Mouse (Mus musculus): Measurements from ENCODE around the gene Pga5. TPM values are rescaled to one million over a fixed set of nuclear protein-coding genes. Genes with fewer than 3 reads are reported as not detected.
A peak's percentile ranks its signal among the peaks of the same experiment; 100 is the strongest.

Gene Pga5
- polyA plus RNA-seq, 1 experiment from 2014 or later, result 0.10 TPM

DNA sequence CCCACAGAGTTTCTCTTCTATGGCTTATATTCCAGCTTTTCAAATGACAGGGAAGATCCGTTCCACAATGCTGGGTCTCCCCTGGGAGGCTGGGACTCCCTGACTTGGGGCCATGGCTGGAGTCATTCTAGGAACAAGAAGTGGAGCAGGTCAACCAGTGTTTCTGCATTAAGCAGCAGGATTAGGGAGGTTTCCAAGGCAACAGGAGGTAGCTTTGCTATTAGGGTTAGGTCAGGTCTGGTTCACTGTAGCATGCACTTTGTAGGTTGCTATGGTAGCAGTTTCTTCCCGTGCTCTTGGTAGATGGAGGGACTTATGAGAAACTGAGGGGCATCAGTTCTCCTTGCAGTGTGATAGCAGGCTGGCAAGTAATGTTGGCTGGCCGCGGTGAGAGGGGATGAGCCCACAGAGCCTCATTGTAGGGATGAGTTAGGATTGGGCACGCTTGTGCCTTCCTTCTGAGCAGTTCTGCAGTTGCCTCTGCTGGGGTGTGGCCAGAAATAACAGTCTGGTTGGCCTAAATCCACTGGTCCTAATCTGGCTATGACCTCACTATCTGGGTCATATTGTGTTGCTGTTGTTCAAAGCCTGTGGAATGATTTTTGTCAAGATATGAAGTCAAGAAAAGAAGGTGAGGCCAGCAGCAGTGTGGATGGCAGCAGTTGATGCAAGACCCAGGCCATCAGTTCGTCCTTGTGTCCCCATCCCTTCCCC is 23.3 kb upstream of the Pga5 start:
- Histone ChIP-seq H3K4me3 (no peak overlapping the region), H3K9me3 (no peaks in the 10 kb centered on the region), H3K9ac (no peak overlapping the region), H3K4me2 (replicated peaks) (no peak overlapping the region), H3K4me1 (peaks cover 63% of the 10 kb centered on the region), H3K27ac (no peak overlapping the region), H3K27me3 (no peaks in the 10 kb centered on the region), H3K36me3 (no peaks in the 10 kb centered on the region)
- 70% methylated on average over 6 of the region's 6 CpGs for WGBS
- ATAC-seq (ENCODE audit: low FRiP score, low read depth), result no peak

DNA sequence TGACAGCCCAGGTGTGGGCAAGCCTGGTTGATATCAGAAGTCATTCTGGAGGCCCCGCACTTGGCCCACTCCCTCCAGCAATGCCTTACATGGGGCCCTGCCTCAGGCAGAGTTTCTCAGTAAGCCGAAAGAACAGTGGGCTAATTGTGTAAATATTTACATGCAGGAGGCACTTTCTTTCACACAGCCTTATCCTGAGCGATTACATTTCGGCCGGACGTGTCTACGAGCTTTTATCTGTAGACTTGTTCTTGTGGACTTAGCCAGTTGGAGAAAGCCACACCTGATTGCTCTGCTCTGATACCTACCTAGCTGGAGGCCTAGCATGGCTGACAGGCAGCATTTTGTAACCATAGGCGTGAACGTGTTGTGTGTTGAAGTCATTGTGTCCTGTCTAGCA is 22.0 kb upstream of the Pga5 start:
- no peaks in the 10 kb centered on the region for H3K9me3 ChIP-seq
- no peak overlapping the region for H3K4me3 ChIP-seq
- H3K4me1 ChIP-seq, result peaks cover 71% of the 10 kb centered on the region
- no peak for ATAC-seq (ENCODE audit: low FRiP score, low read depth)
- WGBS, result 67% methylated on average over 9 of the region's 9 CpGs
- H3K27me3 ChIP-seq, result no peaks in the 10 kb centered on the region
- H3K27ac ChIP-seq, result peak overlapping the region; percentile 29; the same call in 1 of the 2 replicates
- H3K9ac ChIP-seq, result 0 out of 2 replicates have a peak overlapping the region, but pooled peaks have one; percentile 26
- no peaks in the 10 kb centered on the region for H3K36me3 ChIP-seq
- no peak overlapping the region for H3K4me2 ChIP-seq (replicated peaks)

DNA sequence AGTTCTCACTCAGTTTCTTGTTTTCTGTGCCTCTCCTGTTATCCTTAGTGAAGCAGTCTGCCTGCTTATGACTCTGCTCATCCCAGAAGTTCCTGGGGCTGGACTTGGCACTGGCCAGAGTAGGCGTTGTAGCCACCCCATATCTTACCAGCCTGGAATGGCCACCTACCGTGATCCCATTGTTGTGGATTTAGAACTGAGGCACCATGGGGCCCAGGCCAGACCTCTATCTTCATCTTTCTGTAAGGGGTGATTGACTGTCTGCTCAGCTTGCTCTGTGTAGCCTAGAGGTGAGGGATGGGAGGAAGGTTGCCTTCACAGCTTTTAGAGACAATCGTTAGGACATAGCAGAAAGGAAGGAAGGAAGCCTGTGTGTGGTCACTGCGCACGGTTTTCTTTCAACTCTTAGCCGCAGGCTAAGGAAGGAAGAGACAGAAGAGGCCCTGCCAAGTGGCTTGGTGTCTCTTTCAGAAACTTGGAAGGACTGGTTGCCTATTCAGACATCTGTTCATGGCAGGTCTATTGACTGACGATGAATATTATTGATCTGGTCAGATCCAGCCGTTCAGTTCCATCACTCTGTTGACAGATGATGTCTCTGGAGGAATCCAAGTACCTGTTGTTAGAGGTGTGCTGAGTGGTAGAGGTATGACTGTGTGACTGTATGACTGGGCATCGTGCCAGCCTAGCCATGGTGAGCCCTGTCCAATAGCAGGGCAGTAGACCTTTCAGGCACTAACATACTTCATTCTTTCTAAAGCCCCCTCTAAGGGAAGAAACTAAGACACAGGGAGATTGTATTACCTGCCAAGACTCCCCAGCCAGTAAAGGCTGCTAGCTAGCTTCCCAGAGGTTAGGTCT is 20.5 kb upstream of the Pga5 start:
- Histone ChIP-seq H3K9me3 (no peaks in the 10 kb centered on the region), H3K4me2 (replicated peaks) (no peak overlapping the region), H3K27me3 (no peaks in the 10 kb centered on the region), H3K9ac (no peak overlapping the region), H3K4me3 (no peak overlapping the region), H3K27ac (no peak overlapping the region), H3K36me3 (no peaks in the 10 kb centered on the region), H3K4me1 (peaks cover 71% of the 10 kb centered on the region)
- WGBS, result 75% methylated on average over 9 of the region's 9 CpGs
- ATAC-seq (ENCODE audit: low FRiP score, low read depth), result peak; percentile 34; the same call in 1 of the 2 replicates

DNA sequence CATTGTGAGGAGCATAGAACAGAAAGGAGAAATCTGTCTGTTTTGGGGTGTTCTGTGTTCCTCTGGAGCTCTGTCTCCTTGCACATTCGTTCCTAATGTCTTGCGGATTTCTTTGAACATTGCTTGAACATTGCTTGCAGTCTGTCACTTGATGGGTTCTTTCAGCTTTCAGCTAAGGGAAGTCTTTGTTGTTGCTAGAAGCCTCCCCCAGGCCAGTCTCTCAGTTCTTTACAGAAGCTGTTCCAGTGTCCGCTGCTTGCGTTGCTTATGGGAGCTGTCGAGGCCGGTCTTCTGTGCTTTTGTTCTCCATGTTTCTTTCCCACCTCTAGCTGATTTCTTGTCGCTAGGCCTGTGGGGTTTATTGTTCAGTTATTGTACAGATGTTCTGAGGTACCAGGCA is 17.9 kb upstream of the Pga5 start:
- Histone ChIP-seq H3K27ac (no peak overlapping the region), H3K9ac (no peak overlapping the region; the same call in 1 of the 2 replicates), H3K4me2 (replicated peaks) (no peak overlapping the region), H3K4me3 (no peak overlapping the region), H3K9me3 (no peaks in the 10 kb centered on the region), H3K36me3 (no peaks in the 10 kb centered on the region), H3K4me1 (peaks cover 56% of the 10 kb centered on the region), H3K27me3 (no peaks in the 10 kb centered on the region)
- whole genome bisulfite sequencing, result 77% methylated on average over 7 of the region's 7 CpGs
- ATAC-seq (ENCODE audit: low FRiP score, low read depth), result no peak

DNA sequence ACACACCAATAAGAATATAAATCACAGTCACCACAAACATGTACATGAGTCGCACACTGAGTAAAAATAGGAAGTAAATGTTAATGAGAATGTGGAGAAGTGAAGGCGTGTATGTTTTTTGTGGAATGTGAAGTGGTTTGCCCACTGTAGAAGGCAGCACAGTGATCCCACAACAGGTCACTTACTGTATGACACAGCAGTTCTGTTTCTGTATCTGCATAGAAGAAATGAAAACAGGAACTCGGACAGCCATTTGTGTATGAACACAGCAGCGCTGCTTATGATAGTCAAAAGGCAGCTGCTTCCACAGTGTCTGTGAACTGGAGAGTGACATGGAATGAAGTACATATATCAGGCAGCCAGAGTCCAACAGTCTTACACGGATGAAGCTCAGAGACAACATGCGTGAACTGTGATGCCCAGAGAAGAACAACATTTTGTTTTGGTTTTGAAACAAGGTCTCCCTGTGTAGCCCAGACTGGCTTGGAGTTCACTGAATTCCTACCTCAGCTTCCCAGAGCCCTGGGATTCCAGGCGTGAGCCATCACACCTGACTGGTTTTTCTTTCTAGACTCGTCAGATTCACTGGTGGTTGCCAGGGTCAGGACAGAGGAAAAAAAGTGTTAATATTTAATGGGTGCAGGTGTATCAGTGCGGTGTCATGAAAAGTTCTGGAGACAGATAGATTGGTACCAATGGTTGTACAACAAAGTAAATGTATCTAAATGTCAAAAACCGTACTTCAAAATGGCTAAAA is 16.2 kb upstream of the Pga5 start:
- H3K4me3 ChIP-seq, result no peak overlapping the region
- no peak for ATAC-seq (ENCODE audit: low FRiP score, low read depth)
- peaks cover 60% of the 10 kb centered on the region for H3K4me1 ChIP-seq
- H3K9me3 ChIP-seq, result no peaks in the 10 kb centered on the region
- no peak overlapping the region for H3K27ac ChIP-seq
- H3K36me3 ChIP-seq, result no peaks in the 10 kb centered on the region
- no peak overlapping the region for H3K4me2 ChIP-seq (replicated peaks)
- 90% methylated on average over 10 of the region's 10 CpGs for WGBS
- no peaks in the 10 kb centered on the region for H3K27me3 ChIP-seq
- H3K9ac ChIP-seq, result no peak overlapping the region

DNA sequence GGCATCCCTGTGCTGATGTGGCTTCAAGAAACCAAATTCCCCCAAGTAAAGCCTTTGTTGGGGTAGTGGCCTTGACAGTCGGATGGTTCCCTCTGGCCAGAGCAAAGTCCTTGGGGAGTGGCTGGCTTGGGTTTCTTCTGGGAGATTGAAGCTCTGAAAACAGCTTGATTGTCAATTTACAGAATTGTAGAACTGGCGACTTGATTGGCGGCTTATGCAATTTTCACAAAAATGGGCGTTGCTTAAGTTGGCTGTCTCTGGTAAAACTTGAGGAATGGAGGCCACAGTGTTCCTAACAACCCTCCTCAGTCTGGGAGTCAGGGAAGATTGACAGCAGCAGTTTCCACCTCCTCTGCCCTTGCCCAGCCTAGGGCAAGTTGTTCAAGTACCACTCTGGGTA is 14.5 kb upstream of the Pga5 start:
- no peak overlapping the region for H3K27ac ChIP-seq
- 91% methylated on average over 4 of the region's 4 CpGs for WGBS

DNA sequence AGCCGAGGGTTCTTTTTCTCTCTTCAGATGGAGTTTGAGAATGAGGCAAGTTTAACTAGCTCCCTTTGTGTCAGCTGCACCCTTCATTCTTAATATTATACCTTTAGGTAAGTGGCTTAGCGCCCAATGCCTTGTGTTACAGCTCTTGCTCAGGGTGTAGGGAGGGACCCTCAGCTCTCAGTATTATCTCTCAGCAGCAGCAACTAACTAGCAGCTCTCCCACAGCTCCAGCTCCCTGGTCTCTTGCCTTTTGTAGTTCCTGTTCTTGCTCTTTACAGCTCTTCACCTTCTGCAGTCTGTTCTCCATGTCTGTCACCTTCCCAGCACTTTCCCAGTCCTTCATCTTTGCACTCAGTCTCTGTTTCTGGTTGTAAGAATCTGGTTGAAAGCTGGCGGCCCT is 13.8 kb upstream of the Pga5 start:
- H3K4me3 ChIP-seq, result no peak overlapping the region
- peaks cover 43% of the 10 kb centered on the region for H3K4me1 ChIP-seq
- no peaks in the 10 kb centered on the region for H3K27me3 ChIP-seq
- H3K9ac ChIP-seq, result no peak overlapping the region
- ATAC-seq (ENCODE audit: low FRiP score, low read depth), result no peak
- WGBS, result 70% methylated on average over 3 of the region's 3 CpGs
- H3K4me2 ChIP-seq (replicated peaks), result no peak overlapping the region
- no peaks in the 10 kb centered on the region for H3K36me3 ChIP-seq
- no peak overlapping the region for H3K27ac ChIP-seq
- no peaks in the 10 kb centered on the region for H3K9me3 ChIP-seq

More for the DNA sequence above, 14.5 kb upstream of the Pga5 start:
- no peak for ATAC-seq (ENCODE audit: low FRiP score, low read depth)
- H3K4me3 ChIP-seq, result no peak overlapping the region
- no peaks in the 10 kb centered on the region for H3K9me3 ChIP-seq
- no peak overlapping the region for H3K4me2 ChIP-seq (replicated peaks)
- H3K36me3 ChIP-seq, result no peaks in the 10 kb centered on the region
- peaks cover 50% of the 10 kb centered on the region for H3K4me1 ChIP-seq
- no peaks in the 10 kb centered on the region for H3K27me3 ChIP-seq
- H3K9ac ChIP-seq, result no peak overlapping the region

DNA sequence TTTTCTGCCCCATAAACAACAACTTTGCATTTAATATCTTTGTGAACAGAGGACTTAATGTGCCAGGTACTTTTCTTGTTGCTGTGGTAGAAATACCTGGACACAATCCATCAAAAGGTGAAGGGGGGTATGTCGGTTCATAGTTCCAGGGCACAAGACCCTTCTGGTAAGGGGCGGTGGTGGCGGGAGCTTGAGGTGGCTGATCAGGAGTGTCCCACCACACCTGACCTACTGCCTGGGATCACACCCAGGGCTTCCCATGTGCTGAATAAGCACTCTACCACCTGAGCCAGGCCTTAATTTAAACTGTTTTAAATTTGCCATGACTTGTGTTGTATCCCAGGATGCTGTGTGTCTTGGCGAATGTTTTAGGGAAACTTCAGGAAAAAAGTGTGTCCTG is 13.2 kb upstream of the Pga5 start:
- Histone ChIP-seq H3K9ac (no peak overlapping the region), H3K27me3 (no peaks in the 10 kb centered on the region), H3K36me3 (no peaks in the 10 kb centered on the region), H3K4me2 (replicated peaks) (0 out of 2 replicates have a peak overlapping the region, but pooled peaks have one; percentile 25), H3K4me3 (no peak overlapping the region), H3K27ac (no peak overlapping the region), H3K9me3 (no peaks in the 10 kb centered on the region), H3K4me1 (peaks cover 39% of the 10 kb centered on the region)
- ATAC-seq (ENCODE audit: low FRiP score, low read depth), result no peak
- WGBS, result 90% methylated on average over 4 of the region's 4 CpGs

DNA sequence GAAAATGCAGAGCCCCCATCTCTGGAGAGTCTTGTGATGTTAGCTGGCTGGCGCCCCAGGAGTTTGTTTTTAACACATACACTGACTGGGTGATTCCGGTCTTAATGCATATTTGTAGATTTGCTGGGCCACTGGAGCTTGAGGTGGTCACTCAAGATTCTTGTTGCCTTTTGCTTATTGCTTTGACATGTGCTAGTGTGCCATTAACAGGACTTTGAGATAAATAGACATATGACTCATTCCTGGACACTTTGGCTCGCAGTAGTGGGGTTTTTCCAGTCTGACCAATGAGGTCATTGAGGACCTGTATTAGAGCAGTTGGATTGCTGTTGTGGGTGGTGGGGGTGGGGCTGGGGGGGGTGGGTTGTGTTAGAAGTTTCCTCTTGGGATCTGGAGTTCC is 12.5 kb upstream of the Pga5 start:
- 83% methylated on average over 3 of the region's 3 CpGs for WGBS
- H3K36me3 ChIP-seq, result no peaks in the 10 kb centered on the region
- no peaks in the 10 kb centered on the region for H3K9me3 ChIP-seq
- 0 out of 2 replicates have a peak overlapping the region, but pooled peaks have one; percentile 85 for H3K9ac ChIP-seq
- ATAC-seq (ENCODE audit: low FRiP score, low read depth), result no peak
- no peak overlapping the region; the same call in 1 of the 2 replicates for H3K27ac ChIP-seq
- H3K27me3 ChIP-seq, result no peaks in the 10 kb centered on the region
- peak overlapping the region; percentile 79 for H3K4me3 ChIP-seq
- peak overlapping the region; percentile 83 for H3K4me2 ChIP-seq (replicated peaks)
- H3K4me1 ChIP-seq, result peaks cover 33% of the 10 kb centered on the region

DNA sequence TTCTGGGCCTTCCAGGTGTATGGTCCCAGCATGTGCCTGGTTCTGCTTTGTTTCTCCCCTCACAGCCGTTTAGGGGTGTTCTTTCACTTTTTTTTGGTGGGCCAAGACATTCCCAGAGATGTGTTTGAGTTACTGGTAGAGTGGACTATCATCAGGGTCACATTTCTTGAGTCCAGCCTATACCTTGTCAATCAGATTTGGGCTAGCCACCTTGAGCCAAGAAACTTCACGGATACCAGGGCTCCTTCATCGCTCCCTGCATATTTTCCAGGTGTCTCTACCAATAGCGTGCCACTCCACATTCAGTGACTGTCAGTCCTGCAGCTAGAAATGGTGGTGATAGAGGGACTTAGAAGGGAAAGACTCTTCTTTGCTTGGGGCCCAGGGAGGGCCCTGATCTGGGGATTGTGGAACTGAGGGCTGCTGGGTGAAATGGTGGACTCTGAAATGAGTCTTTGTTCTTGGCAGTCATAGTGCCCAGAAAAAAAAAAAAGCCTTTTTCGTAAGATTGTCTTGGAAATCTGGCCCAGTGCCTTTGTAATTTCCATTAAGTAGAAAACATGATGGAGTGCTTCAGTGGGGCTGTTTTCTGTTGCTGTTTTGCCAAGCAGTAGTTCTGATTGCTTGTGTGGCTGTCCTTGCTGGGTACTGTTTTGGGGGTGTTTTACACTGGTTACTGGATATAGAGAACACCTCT is 11.7 kb upstream of the Pga5 start:
- Histone ChIP-seq H3K9ac (peak overlapping the region; percentile 85), H3K4me3 (peak overlapping the region; percentile 79), H3K4me2 (replicated peaks) (peak overlapping the region; percentile 83), H3K27ac (peak overlapping the region; percentile 95), H3K27me3 (no peaks in the 10 kb centered on the region), H3K4me1 (peaks cover 30% of the 10 kb centered on the region), H3K9me3 (no peaks in the 10 kb centered on the region), H3K36me3 (no peaks in the 10 kb centered on the region)
- 48% methylated on average over 5 of the region's 5 CpGs for WGBS
- no peak for ATAC-seq (ENCODE audit: low FRiP score, low read depth)

DNA sequence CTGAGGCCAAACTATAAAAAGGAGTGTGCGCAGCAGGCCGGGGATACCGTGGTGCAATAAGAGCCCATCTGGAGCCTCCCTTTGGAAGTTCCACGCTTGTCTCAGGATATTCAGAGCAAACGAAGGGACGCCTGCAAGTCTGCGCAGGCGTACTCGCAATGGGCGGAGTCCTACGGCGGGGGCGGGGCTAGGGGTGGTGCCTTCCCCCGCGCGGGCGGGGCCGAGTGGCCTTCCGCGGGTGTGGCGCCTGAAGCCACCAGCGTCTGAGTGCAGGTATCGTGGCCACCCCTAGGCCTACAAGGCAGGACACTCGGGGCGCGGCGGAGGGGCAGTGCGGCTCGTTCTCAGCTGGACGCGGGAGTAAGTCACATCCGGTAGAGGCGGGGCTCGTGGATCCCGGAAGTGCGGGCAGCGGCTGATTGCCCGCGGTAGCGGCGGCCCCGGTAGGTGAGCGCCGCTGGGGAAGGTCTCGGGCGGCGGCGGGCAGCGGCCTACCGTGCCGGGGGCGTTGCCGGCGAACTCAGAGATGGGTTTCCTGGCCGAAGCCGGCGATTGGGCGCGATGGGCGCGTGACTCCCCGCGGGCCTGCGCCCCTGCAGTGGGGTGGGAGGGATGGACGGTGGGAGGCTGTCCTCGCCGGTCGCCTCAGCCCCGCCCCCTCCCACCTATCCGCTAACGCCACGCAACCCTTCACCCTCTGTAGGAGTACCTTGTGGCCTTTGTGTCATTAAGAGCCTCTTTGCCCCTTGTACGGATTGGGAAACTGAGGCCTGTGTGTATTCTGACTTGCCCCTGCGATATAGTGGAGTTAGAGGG is 10.9 kb upstream of the Pga5 start, which contains the start of gene Vps37c:
Vps37c (plus strand) TSS at position 199 of the 816 bp plus-strand sequence.
- H3K4me1 ChIP-seq, result peaks cover 30% of the 10 kb centered on the region
- H3K36me3 ChIP-seq, result no peaks in the 10 kb centered on the region
- no peaks in the 10 kb centered on the region for H3K9me3 ChIP-seq
- H3K4me3 ChIP-seq, result peak within 1 kb of the TSS; percentile 79
- under 1% methylated on average over 74 of the region's 74 CpGs for WGBS
- H3K9ac ChIP-seq, result peak within 1 kb of the TSS; percentile 85
- peak within 1 kb of the TSS; percentile 95 for H3K27ac ChIP-seq
- peak within 1 kb of the TSS; percentile 83 for H3K4me2 ChIP-seq (replicated peaks)
- H3K27me3 ChIP-seq, result no peaks in the 10 kb centered on the region
- ATAC-seq (ENCODE audit: low FRiP score, low read depth), result peak; percentile 92

All from limb, embryonic 13.5 days (tissue).